Mouse (Mus musculus): ENCODE data around the gene Fam84b.

DNA sequence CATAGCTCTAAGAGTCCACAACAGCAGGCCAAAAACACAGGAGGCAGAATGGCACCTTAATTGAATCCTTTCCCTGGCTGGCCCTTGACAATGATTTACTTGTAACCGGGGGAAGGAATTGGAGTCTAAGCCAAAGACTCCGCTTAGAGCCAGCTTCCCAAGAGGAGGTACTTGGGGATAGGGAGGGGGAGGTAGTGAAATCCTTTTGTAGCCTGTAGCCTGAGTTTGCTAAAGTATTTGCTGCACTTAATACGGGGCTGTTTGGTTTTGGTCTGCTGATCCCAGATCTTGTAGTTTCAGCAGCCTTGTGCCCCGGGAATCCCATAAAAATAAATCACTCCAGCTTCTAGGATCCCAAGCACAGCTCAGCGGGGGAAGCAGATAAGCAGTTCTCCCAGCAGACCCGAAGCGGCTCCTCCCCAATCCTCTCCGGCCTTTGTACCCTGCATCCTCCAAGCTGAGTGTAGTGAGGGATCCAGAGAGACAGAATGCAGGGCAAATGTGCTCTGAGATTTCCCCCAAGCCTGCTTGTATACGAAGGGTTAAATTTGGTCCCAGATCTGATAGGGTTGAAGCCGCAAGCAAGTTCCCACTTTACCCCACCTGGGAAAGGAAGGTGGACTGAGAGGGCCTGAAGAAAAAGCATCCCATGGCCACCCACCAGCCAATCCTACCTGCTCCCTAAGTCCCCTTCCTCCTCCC lies 31.3 kb downstream of the Fam84b start:
- TF ChIP-seq CTCF (IDR thresholded peaks at IDR 0.05; ENCODE audit: low read depth, low read length) (no peak), EP300 (IDR thresholded peaks at IDR 0.05; ENCODE audit: insufficient read depth, low read depth, low read length) (no peak), POLR2A (IDR thresholded peaks at IDR 0.05; ENCODE audit: insufficient read depth, low read length) (no peak)

Data from ES-Bruce4 (cell line).